Mouse (Mus musculus) neural tube, embryonic 14.5 days (tissue): ENCODE measurements around the gene Gm20388. TPM values are rescaled to one million over a fixed set of nuclear protein-coding genes. Genes with fewer than 3 reads are reported as not detected.
A peak's percentile ranks its signal among the peaks of the same experiment; 100 is the strongest.

Experiments
- ATAC-seq: fragments of 200-750 bp; cut with Nextera tagmentation; 2 replicates; pipeline ENCODE4 v1.8.0; 2017; ENCODE audit warnings: low read depth, mild to moderate bottlenecking, moderate TSS enrichment, moderate library complexity
- H3K27ac ChIP-seq: fragments of 300-500 bp; sonication (generic); 2 replicates; pipeline ENCODE4 v1.5.1; 2014; ENCODE audit warnings: low read depth, mild to moderate bottlenecking, control low read depth, low read length, moderate library complexity, mixed read lengths
- H3K27me3 ChIP-seq: fragments of 300-500 bp; sonication (generic); 2 replicates; pipeline ENCODE4 v1.6.1; 2014; ENCODE audit warnings: low read length; ENCODE audit not compliant: control insufficient read depth, insufficient read depth
- H3K36me3 ChIP-seq: fragments of 300-500 bp; sonication (generic); 2 replicates; pipeline ENCODE4 v1.6.1; 2014; ENCODE audit warnings: low read length, mixed read lengths; ENCODE audit not compliant: control insufficient read depth, insufficient read depth
- H3K4me1 ChIP-seq: fragments of 300-500 bp; sonication (generic); 2 replicates; pipeline ENCODE4 v1.6.1; 2014; ENCODE audit warnings: low read length; ENCODE audit not compliant: control insufficient read depth, insufficient read depth
- H3K4me2 ChIP-seq: fragments of 300-500 bp; sonication (generic); 2 replicates; pipeline ENCODE4 v1.6.1; 2014; ENCODE audit warnings: mild to moderate bottlenecking, low read depth, low read length, control low read depth
- H3K4me3 ChIP-seq: fragments of 300-500 bp; sonication (generic); 2 replicates; pipeline ENCODE4 v1.5.1; 2014; ENCODE audit warnings: low read depth, low read length, control low read depth, mixed read lengths
- H3K9ac ChIP-seq: fragments of 300-500 bp; sonication (generic); replicated peaks from 2 replicates; pipeline ENCODE4 v1.6.1; 2014; ENCODE audit warnings: low read depth, mild to moderate bottlenecking, control low read depth, low read length, mixed read lengths
- H3K9me3 ChIP-seq: fragments of 300-500 bp; sonication (generic); 2 replicates; pipeline ENCODE4 v1.6.1; 2016; ENCODE audit warnings: low read length; ENCODE audit not compliant: control insufficient read depth
- WGBS: fragments of 180-500 bp; shearing (Covaris S2); extraction: QIAGEN DNeasy Blood & Tissue Kit; methylation state at CpG from one replicate; pipeline ENCODE4 v1.1.7; 2014; 5-methylcytosine and 5-hydroxymethylcytosine counted together
- polyA plus RNA-seq: library from polyadenylated mRNA; unstranded; fragments of >200 nt; fragmentation: Nextera tagmentation; extraction: Ambion mirVana; gene quantifications from 2 replicates; pipeline ENCODE4 v1.2.1, GENCODE M21; 2014

The Gm20388 gene
- polyA plus RNA-seq, 1 experiment from 2014 or later, result 10.3 TPM

DNA sequence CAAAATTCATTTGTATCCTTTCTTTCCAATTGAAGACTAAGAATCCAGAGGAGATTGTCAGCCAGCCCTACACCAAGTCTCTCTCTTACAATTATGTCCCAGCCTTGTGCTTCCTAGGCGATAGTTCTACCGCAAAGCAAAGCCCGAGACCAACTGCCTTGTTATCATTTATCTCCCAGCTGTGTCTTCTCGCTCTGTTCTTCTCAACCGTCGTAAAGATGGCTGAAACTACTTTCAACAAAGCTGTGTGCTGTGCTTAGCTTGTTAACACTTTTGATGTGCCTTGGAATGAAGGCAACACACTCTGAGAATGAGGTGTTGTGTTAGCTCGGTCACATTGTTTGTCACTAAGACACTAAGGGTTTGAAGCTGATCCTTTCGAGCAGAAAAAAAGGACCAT, 3421.2 kb downstream of the Gm20388 start:
- ATAC-seq, result no peak; the same call in 1 of the 2 replicates
- H3K4me2 ChIP-seq, result peak overlapping the region; percentile 82

DNA sequence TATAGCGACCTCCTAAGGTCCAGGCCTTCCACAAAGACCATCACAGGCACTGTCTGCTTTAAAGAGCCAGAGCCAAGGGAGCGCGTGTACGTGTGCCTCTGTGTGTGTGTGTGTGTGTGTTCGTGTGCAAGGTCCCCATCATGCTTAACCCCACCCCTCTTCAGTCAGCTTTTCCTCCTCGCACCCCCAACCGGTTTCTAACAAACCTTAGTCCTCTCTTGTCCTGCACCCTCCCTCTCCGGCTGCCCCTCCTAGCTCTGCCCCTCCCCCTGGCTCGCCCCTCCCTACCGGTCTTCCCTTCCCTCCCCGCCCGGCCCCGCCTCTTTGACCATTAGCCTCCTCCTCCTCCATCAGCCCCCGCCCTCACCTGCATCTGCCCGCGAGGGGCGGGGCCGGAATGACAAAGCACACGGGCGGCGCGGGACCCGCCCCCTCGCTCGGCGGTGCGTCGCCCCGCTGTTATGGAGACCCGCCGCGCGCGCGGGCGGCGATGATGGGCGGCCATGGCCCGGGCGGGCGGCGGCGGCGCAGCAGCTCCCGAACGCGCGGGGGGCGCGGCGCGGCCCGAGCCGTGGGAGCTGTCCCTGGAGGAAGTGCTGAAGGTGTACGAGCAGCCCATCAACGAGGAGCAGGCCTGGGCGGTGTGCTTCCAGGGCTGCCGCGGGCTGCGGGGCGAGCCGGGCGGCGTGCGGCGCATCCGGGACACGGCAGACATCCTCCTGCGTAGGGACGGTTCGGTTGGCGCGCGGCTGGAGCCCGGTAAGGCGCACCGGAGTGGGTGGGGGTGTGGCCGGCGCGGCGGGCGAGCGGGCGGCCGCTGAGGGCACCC, 3421.8 kb downstream of the Gm20388 start, which contains the start of gene Spire2:
TSS of gene Spire2 (plus strand) at position 452 of the 829 bp plus-strand sequence.
- Histone ChIP-seq H3K4me2 (peak within 1 kb of the TSS; percentile 82), H3K4me3 (peak within 1 kb of the TSS; percentile 82), H3K27me3 (no peaks in the 10 kb centered on the region), H3K27ac (peak within 1 kb of the TSS; percentile 95), H3K4me1 (peaks cover 16% of the 10 kb centered on the region), H3K36me3 (no peaks in the 10 kb centered on the region), H3K9me3 (no peaks in the 10 kb centered on the region), H3K9ac (peak within 1 kb of the TSS; percentile 89)
- under 1% methylated on average over 61 of the region's 85 CpGs for WGBS
- peak; percentile 88 for ATAC-seq

More for the DNA sequence above, 3421.2 kb downstream of the Gm20388 start:
- Histone ChIP-seq H3K27me3 (no peaks in the 10 kb centered on the region), H3K9ac (peak overlapping the region; percentile 89), H3K27ac (peak overlapping the region; percentile 95), H3K36me3 (no peaks in the 10 kb centered on the region), H3K4me1 (peaks cover 16% of the 10 kb centered on the region), H3K4me3 (peak overlapping the region; percentile 82), H3K9me3 (no peaks in the 10 kb centered on the region)
- WGBS, result 16% methylated on average over 8 of the region's 8 CpGs

DNA sequence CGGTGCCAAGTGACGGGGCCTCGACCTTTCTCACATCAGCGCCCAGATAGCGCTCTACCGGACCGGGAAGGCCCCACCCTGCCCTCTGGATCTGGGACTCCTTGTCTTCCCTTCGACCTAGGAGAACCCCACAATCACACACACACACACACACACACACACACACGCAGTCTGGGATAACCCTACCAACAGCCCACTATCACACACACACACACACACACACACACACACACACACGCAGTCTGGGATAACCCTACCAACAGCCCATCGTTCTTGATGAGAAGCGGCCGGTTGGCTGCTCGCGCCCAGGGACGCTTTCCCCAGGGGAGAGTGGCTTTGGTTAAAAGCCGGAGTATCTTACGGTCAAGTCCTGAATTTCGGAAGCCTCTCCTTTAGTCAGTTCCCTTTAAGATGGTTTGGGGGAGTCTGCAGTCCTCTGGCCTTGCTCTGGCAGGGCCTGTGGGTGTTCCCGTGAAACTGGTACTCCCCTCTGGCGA, 3422.5 kb downstream of the Gm20388 start:
- peak overlapping the region; percentile 82 for H3K4me3 ChIP-seq
- 0 out of 2 replicates have a peak, but pooled peaks have one; percentile 53 for ATAC-seq
- H3K27me3 ChIP-seq, result no peaks in the 10 kb centered on the region
- H3K9me3 ChIP-seq, result no peaks in the 10 kb centered on the region
- under 1% methylated on average over 18 of the region's 21 CpGs for WGBS
- H3K27ac ChIP-seq, result peak overlapping the region; percentile 95
- H3K4me1 ChIP-seq, result peaks cover 16% of the 10 kb centered on the region
- H3K36me3 ChIP-seq, result no peaks in the 10 kb centered on the region
- H3K9ac ChIP-seq, result peak overlapping the region; percentile 89
- peak overlapping the region; percentile 82 for H3K4me2 ChIP-seq

DNA sequence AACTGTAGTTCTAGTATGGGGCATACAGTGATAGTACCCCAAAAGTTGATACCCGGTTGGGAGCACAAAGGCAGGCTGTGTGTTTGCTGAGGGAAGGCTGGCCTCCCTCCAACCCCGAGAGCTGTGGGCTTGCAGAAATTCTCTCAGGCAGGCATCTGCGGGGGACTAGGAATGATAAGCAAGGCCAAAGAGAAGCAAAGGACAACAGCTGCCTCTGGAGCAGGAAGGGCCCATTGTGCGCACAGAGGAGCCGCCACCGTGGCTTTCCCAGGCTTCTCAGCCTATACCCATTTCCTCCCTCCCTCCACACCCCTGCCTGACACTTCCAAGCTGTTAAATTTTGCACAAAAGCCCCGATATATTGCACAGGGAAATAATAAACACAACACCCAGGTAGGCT, 3423.2 kb downstream of the Gm20388 start:
- H3K4me2 ChIP-seq, result peak overlapping the region; percentile 82
- H3K27me3 ChIP-seq, result no peaks in the 10 kb centered on the region
- peak overlapping the region; percentile 89 for H3K9ac ChIP-seq
- 1% methylated on average over 7 of the region's 7 CpGs for WGBS
- peak overlapping the region; percentile 95 for H3K27ac ChIP-seq
- no peak for ATAC-seq
- peak overlapping the region; percentile 82 for H3K4me3 ChIP-seq
- peaks cover 16% of the 10 kb centered on the region for H3K4me1 ChIP-seq
- H3K36me3 ChIP-seq, result no peaks in the 10 kb centered on the region
- no peaks in the 10 kb centered on the region for H3K9me3 ChIP-seq

DNA sequence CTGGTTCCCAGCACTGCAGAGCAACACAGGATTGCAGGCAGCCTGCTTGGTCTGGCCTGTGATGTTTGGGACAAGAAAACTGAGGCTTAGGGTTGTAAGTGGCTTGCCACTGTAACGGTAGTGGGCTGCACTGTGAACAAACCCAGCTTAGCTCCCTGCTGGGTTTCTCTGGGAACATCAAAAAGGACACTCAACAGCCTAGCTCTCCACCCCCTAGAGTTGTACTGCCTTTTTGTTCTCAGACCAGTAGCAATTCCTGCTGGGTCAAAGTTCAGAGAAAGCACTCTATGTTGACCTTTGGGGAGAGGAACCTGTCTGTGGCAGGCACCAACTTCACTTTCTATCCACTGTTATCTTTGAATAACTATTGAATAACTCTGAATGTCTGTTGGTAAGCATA, 3423.8 kb downstream of the Gm20388 start:
- peaks cover 16% of the 10 kb centered on the region for H3K4me1 ChIP-seq
- ATAC-seq, result no peak
- H3K9me3 ChIP-seq, result no peaks in the 10 kb centered on the region
- no peaks in the 10 kb centered on the region for H3K36me3 ChIP-seq
- peak overlapping the region; percentile 82 for H3K4me2 ChIP-seq
- no peaks in the 10 kb centered on the region for H3K27me3 ChIP-seq
- H3K27ac ChIP-seq, result peak overlapping the region; percentile 95
- H3K4me3 ChIP-seq, result peak overlapping the region; percentile 82
- peak overlapping the region; percentile 89 for H3K9ac ChIP-seq
- WGBS, result 0% methylated on average over 1 of the region's 1 CpGs

DNA sequence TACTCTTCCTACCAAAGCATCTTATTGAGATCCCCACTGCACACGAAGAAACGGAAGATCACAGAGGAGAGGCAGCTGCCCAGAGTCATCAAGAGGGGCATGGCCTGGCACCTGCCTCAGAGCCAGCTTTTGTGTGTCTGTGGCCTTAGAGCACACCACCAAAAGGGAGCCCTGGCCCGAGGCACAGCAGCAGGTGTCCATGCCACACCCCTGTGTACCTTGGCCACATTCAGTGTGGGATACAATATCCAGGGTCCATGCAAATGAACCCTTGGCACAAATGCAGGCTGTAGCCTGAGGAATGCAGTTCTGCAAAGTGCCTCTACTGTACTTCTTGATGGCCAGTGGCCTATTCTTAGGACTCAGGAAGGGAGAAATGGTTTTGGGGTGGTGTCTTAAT, 3426.8 kb downstream of the Gm20388 start:
- Histone ChIP-seq H3K9ac (0 out of 2 replicates have a peak overlapping the region, but pooled peaks have one; percentile 7), H3K27me3 (no peaks in the 10 kb centered on the region), H3K9me3 (no peaks in the 10 kb centered on the region), H3K4me1 (peaks cover 13% of the 10 kb centered on the region), H3K36me3 (no peaks in the 10 kb centered on the region), H3K4me2 (no peak overlapping the region), H3K4me3 (no peak overlapping the region), H3K27ac (no peak overlapping the region)
- ATAC-seq, result no peak
- 92% methylated on average over 3 of the region's 3 CpGs for WGBS

DNA sequence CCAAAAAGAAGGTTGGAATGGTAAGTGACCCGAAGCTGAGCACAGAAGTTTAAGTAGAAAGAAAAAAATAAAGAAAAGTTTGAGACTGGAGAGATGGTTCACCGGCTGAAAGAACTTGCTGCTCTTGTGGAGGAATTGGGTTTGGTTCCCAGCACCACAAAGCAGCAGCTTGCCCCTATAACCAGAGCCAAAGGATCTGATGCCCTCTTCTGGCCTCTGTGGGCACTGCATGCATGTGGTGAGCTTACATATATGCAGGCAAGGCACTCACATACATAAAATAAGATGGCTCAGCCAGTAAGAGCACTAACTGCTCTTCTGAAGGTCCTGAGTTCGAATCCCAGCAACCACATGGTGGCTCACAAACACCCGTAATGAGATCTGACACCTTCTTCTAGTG, 3429.4 kb downstream of the Gm20388 start:
- ATAC-seq, result no peak
- Histone ChIP-seq H3K27ac (no peak overlapping the region), H3K27me3 (no peaks in the 10 kb centered on the region), H3K4me3 (no peak overlapping the region), H3K9ac (no peak overlapping the region), H3K4me1 (no peaks in the 10 kb centered on the region), H3K9me3 (no peaks in the 10 kb centered on the region), H3K36me3 (no peaks in the 10 kb centered on the region), H3K4me2 (no peak overlapping the region)
- 95% methylated on average over 4 of the region's 4 CpGs for WGBS

DNA sequence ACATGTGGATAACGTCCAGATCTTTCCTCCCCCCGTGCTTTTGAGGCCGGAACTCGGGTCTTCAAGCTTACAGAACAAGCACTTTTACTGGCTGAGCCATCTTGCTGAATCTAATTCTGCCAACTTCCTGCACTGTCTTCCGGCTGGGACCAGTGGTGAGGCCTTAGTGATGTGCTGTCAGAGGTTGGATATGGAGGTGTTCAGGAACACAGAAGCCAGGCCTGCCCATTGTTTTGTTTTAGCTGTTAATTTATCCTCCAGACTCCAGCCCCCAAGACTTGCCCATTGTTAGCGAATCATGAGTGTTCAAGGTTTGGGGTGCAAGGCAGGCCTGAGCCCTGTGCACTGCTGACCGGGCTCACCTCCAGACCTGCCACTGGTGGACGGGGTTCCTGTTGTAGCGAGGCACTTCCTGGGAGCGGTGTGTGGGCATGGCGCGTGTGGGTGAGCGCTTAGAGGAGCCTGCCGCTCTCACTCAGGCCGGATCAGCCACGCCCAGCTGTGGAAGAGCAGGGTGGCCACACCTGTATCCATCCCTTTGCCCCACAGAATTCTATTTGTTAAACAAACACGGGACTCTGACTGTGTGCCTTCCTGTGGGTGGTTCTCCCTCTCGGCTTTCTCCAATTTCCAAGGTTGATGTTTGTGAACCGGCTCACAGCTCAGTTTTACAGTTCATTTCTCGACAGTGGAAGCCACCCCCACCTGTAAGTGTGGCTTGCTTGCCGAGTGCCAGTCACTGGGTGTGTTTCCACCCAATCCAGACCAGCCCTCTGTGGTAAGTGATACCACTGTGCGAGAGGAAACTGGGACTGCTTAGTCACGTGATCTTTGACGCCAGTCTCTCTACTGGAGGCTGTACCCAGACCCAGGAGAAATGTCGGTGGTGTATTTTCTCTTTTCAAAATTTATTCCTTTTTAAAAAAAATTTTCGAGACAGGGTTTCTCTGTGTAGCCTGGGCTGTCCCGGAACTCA, 3430.7 kb downstream of the Gm20388 start:
- Histone ChIP-seq H3K27ac (no peak overlapping the region), H3K9ac (no peak overlapping the region), H3K4me2 (no peak overlapping the region), H3K4me3 (no peak overlapping the region), H3K9me3 (no peaks in the 10 kb centered on the region), H3K4me1 (no peaks in the 10 kb centered on the region), H3K36me3 (no peaks in the 10 kb centered on the region), H3K27me3 (no peaks in the 10 kb centered on the region)
- WGBS, result 88% methylated on average over 27 of the region's 27 CpGs
- ATAC-seq, result no peak
